Mouse (Mus musculus) heart, embryonic 11.5 days (tissue): ENCODE data around the gene Cckar. TPM values are rescaled to one million over a fixed set of nuclear protein-coding genes. Genes with fewer than 3 reads are reported as not detected.
"Not testable (repeated sequence)": the region's sequence is repeated elsewhere in the genome, so short reads cannot be mapped to it uniquely, and the experiment has no call there.

Experiments used
- ATAC-seq: fragments of 200-750 bp; cut with Nextera tagmentation; replicated peaks from 2 replicates; pipeline ENCODE4 v1.8.0; 2017; ENCODE audit warnings: moderate library complexity; ENCODE audit not compliant: insufficient number of reproducible peaks, low FRiP score, low TSS enrichment
- H3K27ac ChIP-seq: fragments of 300-500 bp; sonication (generic); 2 replicates; pipeline ENCODE4 v1.5.1; 2014; ENCODE audit warnings: mild to moderate bottlenecking, low read depth, low read length
- H3K27me3 ChIP-seq: fragments of 300-500 bp; sonication (generic); 2 replicates; pipeline ENCODE4 v1.6.1; 2014; ENCODE audit warnings: mild to moderate bottlenecking, low read length, mixed read lengths; ENCODE audit not compliant: control insufficient read depth, insufficient read depth
- H3K36me3 ChIP-seq: fragments of 300-500 bp; sonication (generic); 2 replicates; pipeline ENCODE4 v1.6.1; 2014; ENCODE audit warnings: mild to moderate bottlenecking, low read length, moderate library complexity, mixed read lengths; ENCODE audit not compliant: control insufficient read depth, insufficient read depth
- H3K4me1 ChIP-seq: fragments of 300-500 bp; sonication (generic); 2 replicates; pipeline ENCODE4 v1.6.1; 2014; ENCODE audit warnings: low read length; ENCODE audit not compliant: control insufficient read depth, insufficient read depth
- H3K4me2 ChIP-seq: fragments of 300-500 bp; sonication (generic); 2 replicates; pipeline ENCODE4 v1.6.1; 2014; ENCODE audit warnings: mild to moderate bottlenecking, moderate library complexity
- H3K4me3 ChIP-seq: fragments of 300-500 bp; sonication (generic); 2 replicates; pipeline ENCODE4 v1.5.1; 2014; ENCODE audit warnings: low read depth, low read length
- H3K9ac ChIP-seq: fragments of 300-500 bp; sonication (generic); 2 replicates; pipeline ENCODE4 v1.6.1; 2014; ENCODE audit warnings: mild to moderate bottlenecking, low read depth, low read length, moderate library complexity
- H3K9me3 ChIP-seq: fragments of 300-500 bp; sonication (generic); replicated peaks from 2 replicates; pipeline ENCODE4 v1.6.1; 2016; ENCODE audit warnings: low read length; ENCODE audit not compliant: control insufficient read depth
- WGBS: fragments of 180-500 bp; shearing (Covaris S2); extraction: QIAGEN DNeasy Blood & Tissue Kit; methylation state at CpG from one replicate; pipeline ENCODE4 v1.1.7; 2014; ENCODE audit not compliant: insufficient replicate concordance; 5-methylcytosine and 5-hydroxymethylcytosine counted together
- polyA plus RNA-seq: library from polyadenylated mRNA; unstranded; fragments of >200 nt; fragmentation: Nextera tagmentation; extraction: Ambion mirVana; gene quantifications from 2 replicates; pipeline ENCODE4 v1.2.1, GENCODE M21; 2014

The Cckar gene
- polyA plus RNA-seq, 1 experiment from 2014 or later: 0.44 TPM

DNA sequence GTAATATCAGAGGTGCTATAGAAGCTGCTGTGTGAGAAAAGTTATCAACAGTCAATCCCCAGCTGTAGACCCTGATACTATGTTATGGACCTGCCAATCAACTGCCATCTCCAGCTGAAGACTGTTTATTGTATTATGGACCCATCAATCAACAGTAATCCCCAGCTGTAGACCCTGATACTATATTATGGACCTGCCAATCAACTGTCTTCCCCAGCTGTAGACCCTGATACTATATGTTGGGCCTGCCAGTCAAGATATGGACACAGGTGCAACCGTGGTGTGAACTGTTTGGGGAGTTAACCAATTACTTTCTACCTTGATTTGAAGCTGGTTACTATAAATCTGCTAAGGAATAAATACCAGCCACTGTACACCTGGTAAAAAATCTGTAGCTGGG lies 23.1 kb downstream of the Cckar start:
- Histone ChIP-seq H3K4me3 (no peak overlapping the region), H3K9me3 (no peaks in the 10 kb centered on the region), H3K27me3 (0 out of 2 replicates have a peak, but pooled peaks cover 2% of the 10 kb centered on the region), H3K9ac (no peak overlapping the region), H3K36me3 (no peaks in the 10 kb centered on the region), H3K4me2 (no peak overlapping the region), H3K4me1 (0 out of 2 replicates have a peak, but pooled peaks cover 4% of the 10 kb centered on the region), H3K27ac (no peak overlapping the region)
- WGBS: 82% methylated on average over 1 of the region's 1 CpGs
- no peak for ATAC-seq

DNA sequence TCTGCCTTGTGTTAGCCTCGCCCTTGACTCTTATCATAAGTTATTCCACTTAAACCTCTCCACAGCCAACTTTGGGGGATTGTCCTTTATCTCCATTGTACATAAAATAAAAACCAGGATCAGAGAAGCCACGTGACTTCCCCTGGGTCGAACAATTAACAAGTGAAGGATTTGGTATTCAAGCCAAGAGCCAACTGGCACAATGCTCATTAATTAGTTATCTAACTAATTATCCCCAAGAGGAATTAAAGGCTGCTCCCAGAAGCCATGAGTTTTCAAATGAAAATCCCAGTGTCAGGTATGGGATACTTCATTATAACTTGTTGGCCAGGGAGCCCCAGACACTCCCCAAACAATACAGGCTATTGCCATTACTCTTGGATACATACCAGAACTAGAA lies 23.6 kb downstream of the Cckar start:
- Histone ChIP-seq H3K4me3 (no peak overlapping the region), H3K9me3 (no peaks in the 10 kb centered on the region), H3K27ac (no peak overlapping the region), H3K4me2 (no peak overlapping the region), H3K4me1 (0 out of 2 replicates have a peak, but pooled peaks cover 4% of the 10 kb centered on the region), H3K27me3 (0 out of 2 replicates have a peak, but pooled peaks cover 2% of the 10 kb centered on the region), H3K9ac (no peak overlapping the region), H3K36me3 (no peaks in the 10 kb centered on the region)
- ATAC-seq: no peak
- 36% methylated on average over 3 of the region's 3 CpGs for WGBS

DNA sequence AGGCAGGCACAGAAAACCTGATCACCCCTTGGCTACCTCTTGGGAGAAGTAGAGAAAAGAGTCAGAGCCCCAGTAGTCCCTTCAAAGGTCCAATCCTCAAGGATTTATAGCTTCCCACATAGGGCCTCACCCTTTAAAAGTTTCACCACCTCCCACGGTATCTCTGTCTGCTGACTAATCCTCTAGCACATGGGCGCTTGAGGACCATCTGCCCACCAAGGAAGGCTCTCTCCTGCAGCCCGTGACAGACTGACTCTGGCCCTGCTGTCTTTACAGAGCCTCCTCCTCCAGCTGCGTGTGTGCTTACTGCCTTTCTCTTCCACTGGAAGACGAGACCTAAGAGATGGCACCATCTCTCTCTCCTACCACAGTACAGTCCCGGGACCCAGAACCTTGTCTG lies 27.9 kb downstream of the Cckar start:
- H3K9ac ChIP-seq: no peak overlapping the region
- H3K4me3 ChIP-seq: no peak overlapping the region
- 51% methylated on average over 6 of the region's 6 CpGs for WGBS
- H3K4me2 ChIP-seq: no peak overlapping the region
- H3K9me3 ChIP-seq: no peaks in the 10 kb centered on the region
- H3K27me3 ChIP-seq: 0 out of 2 replicates have a peak, but pooled peaks cover 2% of the 10 kb centered on the region
- H3K36me3 ChIP-seq: no peaks in the 10 kb centered on the region
- H3K4me1 ChIP-seq: 0 out of 2 replicates have a peak, but pooled peaks cover 4% of the 10 kb centered on the region
- no peak overlapping the region for H3K27ac ChIP-seq
- ATAC-seq: no peak

DNA sequence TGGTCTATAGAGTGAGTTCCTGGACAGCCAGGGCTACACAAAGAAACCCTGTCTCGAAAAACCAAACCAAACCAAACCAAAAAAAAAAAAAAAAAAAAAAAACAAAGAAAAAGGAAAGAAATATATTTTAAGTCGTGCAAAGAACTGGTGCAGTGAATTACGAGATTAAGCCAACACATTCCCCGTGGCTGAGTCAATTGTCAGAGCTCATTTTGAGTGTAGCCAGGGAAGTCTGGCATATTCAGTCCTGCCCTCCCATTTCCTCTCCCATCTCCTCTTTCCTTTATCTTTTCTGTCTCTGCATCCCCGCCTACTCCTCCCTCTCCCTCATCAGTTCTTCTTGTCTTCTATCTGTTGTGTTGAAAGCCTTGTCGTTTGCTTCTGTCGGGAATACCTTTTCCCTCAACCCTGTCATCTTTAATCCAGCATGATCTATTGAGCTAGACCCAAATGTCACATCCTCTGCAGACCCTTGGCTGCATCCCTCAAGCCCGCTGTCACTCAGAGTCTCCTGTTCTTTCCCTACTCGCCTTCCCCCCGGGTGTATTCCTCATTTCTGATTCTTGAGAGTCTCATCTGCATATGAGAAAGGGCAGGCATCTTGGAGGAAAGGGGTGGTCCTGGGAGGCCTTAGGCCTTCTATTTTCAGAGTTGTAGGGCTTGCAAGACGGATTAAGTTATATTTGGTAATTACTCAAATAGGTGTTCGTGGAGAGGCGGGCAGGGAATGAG lies 29.3 kb downstream of the Cckar start:
- no peak overlapping the region for H3K4me3 ChIP-seq

DNA sequence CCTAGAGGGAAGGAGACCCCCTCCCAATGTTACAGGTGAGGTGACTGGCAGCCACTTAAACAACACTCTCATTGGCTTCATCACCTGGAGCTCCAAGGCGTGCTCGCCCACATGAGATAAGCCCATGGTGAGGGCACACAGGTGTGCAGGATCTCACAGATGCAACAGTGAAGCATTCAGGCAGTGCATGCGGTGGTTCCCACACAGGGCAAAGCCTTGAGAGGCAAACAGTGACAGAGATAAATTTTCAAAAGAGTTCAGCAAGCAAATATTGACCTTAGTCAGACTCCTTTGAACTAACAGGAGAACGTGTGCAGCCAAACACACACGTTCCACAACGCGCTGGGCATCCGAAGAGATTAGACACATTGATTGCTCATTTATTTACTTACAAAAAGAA lies 30.8 kb downstream of the Cckar start:
- no peaks in the 10 kb centered on the region for H3K4me1 ChIP-seq
- H3K36me3 ChIP-seq: no peaks in the 10 kb centered on the region
- WGBS: 80% methylated on average over 8 of the region's 8 CpGs
- 0 out of 2 replicates have a peak, but pooled peaks cover 2% of the 10 kb centered on the region for H3K27me3 ChIP-seq
- no peak overlapping the region for H3K9ac ChIP-seq
- H3K4me3 ChIP-seq: no peak overlapping the region
- no peak overlapping the region for H3K4me2 ChIP-seq
- H3K27ac ChIP-seq: no peak overlapping the region
- no peak for ATAC-seq
- no peaks in the 10 kb centered on the region for H3K9me3 ChIP-seq

More for the DNA sequence above, 29.3 kb downstream of the Cckar start:
- Histone ChIP-seq H3K9me3 (no peaks in the 10 kb centered on the region), H3K27ac (no peak overlapping the region), H3K9ac (no peak overlapping the region), H3K4me1 (no peaks in the 10 kb centered on the region), H3K36me3 (no peaks in the 10 kb centered on the region), H3K27me3 (0 out of 2 replicates have a peak, but pooled peaks cover 2% of the 10 kb centered on the region), H3K4me2 (no peak overlapping the region)
- 46% methylated on average over 13 of the region's 13 CpGs for WGBS
- no peak for ATAC-seq

DNA sequence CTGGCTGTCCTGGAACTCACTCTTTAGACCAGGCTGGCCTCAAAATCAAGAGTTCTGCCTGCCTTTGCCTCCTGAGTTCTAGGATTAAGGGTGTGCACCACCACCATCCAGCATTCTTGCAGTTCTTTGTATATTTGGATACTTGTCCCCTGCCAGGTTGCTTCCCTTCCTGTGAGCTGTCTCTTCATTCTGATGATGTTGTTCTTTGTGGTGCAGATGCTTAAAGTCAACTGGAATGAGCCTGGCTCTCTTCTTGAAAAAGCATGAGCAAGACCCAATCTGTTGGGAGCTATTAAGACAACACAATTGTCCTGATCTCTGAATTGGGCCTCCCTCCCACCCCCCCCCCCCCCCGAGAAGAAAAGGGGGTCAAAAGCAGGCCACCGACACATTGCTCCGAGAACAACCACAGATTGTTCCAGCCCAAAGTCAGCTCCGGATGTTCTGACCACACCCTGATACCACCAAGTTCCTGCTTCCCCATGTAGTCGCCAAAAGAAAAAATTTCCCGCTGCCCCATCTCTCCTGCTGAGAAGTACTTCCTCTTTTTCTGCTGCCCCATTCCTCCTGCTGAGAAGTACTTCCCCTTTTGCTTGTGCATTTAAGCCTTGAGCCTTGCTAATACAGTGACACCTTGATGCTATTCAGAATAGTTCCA lies 33.9 kb downstream of the Cckar start:
- not testable (repeated sequence) for ATAC-seq, H3K27me3 ChIP-seq, H3K4me2 ChIP-seq, H3K9me3 ChIP-seq, H3K4me1 ChIP-seq, H3K27ac ChIP-seq, H3K36me3 ChIP-seq, H3K9ac ChIP-seq, H3K4me3 ChIP-seq
- WGBS: 78% methylated on average over 5 of the region's 6 CpGs

DNA sequence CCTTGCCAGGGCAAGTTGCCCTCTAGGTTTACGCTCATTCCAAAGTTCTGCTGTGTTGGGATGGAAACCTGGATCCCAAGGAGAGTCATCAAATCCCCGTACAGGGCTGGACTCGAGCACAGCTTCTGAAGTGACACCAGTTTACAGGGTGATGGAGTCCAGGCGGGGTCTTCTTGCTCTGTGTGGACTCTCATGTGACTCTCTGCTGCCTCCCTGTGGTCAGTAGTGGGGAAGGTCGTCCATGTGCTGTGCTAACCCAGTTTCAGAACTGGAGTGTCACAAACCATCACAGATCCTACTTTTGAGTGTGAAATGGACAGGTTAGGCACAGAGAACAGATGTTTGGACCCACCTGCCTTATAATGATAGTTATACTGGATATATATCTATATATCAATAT lies 35.2 kb downstream of the Cckar start:
- no peaks in the 10 kb centered on the region for H3K4me1 ChIP-seq
- H3K4me3 ChIP-seq: no peak overlapping the region
- ATAC-seq: peak; percentile 49; the same call in 1 of the 2 replicates
- no peaks in the 10 kb centered on the region for H3K36me3 ChIP-seq
- H3K27me3 ChIP-seq: no peaks in the 10 kb centered on the region
- 17% methylated on average over 5 of the region's 5 CpGs for WGBS
- H3K9ac ChIP-seq: no peak overlapping the region
- H3K4me2 ChIP-seq: no peak overlapping the region
- no peaks in the 10 kb centered on the region for H3K9me3 ChIP-seq
- no peak overlapping the region for H3K27ac ChIP-seq

DNA sequence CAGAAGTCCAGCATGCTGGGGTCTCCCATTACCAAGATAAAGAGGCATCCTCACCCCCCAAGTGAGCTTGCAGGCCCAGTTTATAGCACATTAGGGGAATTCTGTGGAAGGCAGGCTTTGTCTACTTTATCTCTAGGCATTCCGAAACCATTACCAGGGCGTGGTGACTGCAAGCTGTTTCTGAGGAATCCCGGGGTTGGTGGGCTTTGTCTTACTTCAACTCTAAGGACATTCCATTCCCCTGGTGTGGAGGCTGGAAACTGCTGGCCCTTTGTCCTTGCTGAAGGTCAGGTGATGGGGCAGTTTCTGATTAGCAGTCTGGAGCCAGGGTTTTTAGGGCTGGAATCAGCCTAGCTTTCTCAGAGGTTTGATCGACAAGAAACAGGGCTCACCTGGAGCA lies 36.0 kb downstream of the Cckar start:
- ATAC-seq: no peak
- Histone ChIP-seq H3K9ac (no peak overlapping the region), H3K4me2 (no peak overlapping the region), H3K4me3 (no peak overlapping the region), H3K27me3 (no peaks in the 10 kb centered on the region), H3K27ac (no peak overlapping the region), H3K4me1 (no peaks in the 10 kb centered on the region), H3K9me3 (no peaks in the 10 kb centered on the region), H3K36me3 (no peaks in the 10 kb centered on the region)
- 37% methylated on average over 4 of the region's 4 CpGs for WGBS
